Mouse (Mus musculus) left cerebral cortex, postnatal 10 days (tissue): ENCODE data around the gene Myo9b. TPM values are rescaled to one million over a fixed set of nuclear protein-coding genes. Genes with fewer than 3 reads are reported as not detected.
"Not testable (repeated sequence)": the region's sequence is repeated elsewhere in the genome, so short reads cannot be mapped to it uniquely, and the experiment has no call there.

Source experiments
- DNase-seq, 2 experiments: peaks; one replicate each; pipeline ENCODE4 v3.0.0; 2021 to 2022; ENCODE audit warnings: low spot score in 2 of 2, mixed read lengths in 1 of 2; ENCODE audit errors: extremely low spot score in 1 of 2
- intact Hi-C: fragments of 180-260 bp; cut with DNase I; formaldehyde crosslinking; loops from one replicate; pipeline ENCODE4 v1.15.1; 2025
- total RNA-seq, 2 experiments: library from RNA; stranded (reverse); gene quantifications; 2 replicates each; pipeline ENCODE4 v1.2.3; 2021

Gene Myo9b
- total RNA-seq, 2 experiments from 2014 or later, result 30.5 to 30.6 TPM

DNA sequence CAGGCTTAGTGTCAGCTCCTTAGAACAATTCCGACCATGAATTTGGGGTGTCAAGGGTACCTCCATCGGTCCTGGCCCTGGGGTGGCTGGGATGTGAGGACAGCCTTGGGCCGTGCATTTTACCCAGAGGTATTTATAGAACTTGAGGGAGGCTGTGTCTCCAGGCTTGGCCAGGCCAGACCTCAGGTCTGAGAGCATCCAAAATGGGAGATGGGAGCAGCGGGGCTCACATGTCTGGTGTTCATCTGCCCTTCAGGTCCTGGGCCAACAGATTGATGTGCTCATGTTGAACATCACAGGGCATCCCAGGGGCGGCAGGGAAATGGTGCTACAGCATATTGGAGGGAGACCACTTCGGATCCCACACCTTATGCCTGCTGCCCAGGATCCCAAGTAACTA is 18.8 kb downstream of the Myo9b start:
- no peak for DNase-seq
- intact Hi-C loops, result no loop called here

DNA sequence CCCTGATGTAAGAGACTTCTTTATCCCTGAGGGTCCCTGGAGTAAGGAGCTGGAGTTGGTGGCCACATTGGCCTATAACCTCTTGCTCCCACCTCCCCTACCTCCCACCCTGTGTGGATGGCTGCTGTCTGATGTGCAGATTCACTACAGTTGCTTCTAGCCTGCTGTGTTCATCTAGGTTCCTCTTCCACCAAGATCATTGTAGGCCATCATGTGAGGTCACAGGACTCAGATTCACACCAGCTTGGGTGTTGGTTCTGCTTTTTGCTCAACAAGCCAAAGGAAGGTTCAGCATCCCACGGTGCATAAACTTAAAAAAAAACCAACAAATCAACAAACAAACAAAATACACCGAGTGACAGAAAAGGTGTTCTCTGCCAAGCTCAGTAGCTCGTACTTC is 21.4 kb downstream of the Myo9b start:
- DNase-seq, intact Hi-C loops: not testable (repeated sequence)

DNA sequence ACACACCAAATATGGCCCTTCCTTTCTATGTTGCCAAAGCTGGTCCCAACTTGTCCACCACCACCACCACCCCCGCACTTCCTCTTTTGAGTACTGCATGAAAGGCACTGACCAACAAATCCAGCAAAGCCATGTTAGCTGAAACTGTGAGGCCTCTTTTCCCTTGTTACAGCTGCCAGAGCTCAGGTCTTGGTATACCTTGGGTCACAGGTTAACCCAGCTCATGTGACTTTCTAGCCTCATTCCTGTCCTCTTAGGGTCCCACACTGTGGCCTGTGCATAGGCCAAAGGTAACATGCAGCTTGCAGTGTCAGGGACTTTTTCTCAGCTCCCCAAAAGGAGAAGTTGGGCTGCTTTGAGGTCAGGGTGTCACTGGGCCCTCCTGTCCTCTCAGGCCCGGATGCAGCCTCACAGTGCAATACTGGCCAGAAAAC is 23.7 kb downstream of the Myo9b start:
- intact Hi-C loops, result no loop called here
- DNase-seq, result no peak

DNA sequence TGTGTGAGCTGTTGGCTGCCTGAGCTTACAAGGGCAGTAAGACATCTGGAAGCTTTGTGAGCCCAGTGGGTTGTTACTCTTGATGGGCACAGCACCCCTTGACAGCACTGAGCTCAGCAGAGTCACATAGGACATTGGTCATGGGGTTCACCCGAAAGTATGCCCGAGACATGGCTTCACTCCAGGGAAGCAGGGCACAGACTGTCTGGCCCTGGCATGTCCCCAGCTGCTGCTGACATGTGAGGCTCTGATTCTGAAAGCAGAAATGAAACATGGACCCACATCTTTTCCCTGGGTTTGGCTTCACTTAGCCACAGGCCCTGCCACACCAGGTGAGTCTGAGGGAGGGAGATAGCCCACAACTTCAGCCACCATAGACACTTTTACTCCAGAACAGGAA is 24.3 kb downstream of the Myo9b start:
- intact Hi-C loops, result no loop called here

GRCm38 (mm10) chr8:71297439-71297838 is 24.9 kb downstream of the Myo9b start:
- intact Hi-C loops, result no loop called here
- DNase-seq, result no peak

More for the DNA sequence above, 24.3 kb downstream of the Myo9b start:
- DNase-seq, result no peak

- no peak for DNase-seq
- intact Hi-C loops, result no loop called here
These were observed 27.2 kb downstream of the Myo9b start for GRCm38 (mm10) chr8:71299716-71300115.

- DNase-seq, result no peak
- intact Hi-C loops, result no loop called here
These were observed 30.3 kb downstream of the Myo9b start for GRCm38 (mm10) chr8:71302788-71303187.

DNA sequence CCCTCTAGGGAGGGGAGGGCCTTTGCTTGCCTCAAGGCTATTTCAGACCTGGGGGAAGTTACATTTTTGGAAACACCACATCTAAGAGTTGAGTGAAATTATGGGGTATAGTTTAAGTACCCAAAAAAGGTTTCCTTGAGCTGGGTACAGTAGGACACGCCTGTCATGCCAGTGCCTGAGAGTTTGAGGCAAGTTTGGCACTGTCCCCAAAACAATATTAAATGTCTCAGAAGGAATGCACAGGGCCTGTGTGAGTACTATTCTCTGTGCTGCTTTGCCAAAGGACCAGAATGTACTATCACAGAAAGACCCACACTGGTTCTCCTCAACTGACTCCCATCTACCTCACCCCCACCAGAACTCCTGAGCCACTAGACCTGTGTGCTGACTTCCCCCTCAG is 31.1 kb downstream of the Myo9b start:
- no peak for DNase-seq
- intact Hi-C loops, result no loop called here

GRCm38 (mm10) chr8:71305988-71306387 is 33.5 kb downstream of the Myo9b start:
- no peak for DNase-seq
- intact Hi-C loops, result no loop called here

DNA sequence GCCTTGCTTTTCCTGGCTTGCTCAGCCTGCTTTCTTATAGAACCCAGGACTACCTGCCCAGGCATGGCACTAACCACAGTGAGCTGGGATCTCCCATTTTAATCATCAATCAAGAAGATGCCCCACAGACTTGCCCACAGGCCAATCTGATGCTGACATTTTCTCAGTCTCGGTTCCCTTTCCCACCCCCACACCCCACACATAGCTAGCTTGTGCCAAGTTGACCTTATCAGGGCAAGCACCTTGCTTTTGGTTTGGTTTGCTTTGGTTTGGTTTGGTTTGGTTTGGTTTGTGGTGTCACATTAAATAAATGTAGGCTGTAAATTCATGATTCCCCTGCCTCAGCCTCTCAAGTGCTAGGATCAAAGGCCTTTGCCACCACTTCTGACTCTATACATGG is 34.9 kb downstream of the Myo9b start:
- DNase-seq, result no peak
- intact Hi-C loops, result no loop called here

DNA sequence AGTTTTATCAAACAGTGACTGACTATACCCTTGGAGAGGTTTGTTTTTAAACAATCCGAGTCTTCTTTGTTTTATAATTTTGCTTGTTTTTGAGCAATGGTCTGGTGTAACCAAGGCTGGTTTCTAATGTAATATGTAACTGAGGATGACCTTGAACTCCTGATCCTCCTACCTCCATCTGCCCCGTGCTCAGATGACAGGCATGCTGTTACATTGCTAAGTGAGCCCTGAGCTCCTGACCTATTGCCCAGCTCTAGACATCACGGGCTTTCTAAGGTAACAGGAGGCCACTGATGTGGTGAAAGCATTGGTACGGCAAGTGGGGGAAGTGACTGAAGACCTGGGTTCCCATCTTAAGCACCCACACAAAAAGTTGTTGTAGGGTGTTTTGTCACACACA is 35.4 kb downstream of the Myo9b start:
- intact Hi-C loops, result no loop called here
- no peak for DNase-seq

DNA sequence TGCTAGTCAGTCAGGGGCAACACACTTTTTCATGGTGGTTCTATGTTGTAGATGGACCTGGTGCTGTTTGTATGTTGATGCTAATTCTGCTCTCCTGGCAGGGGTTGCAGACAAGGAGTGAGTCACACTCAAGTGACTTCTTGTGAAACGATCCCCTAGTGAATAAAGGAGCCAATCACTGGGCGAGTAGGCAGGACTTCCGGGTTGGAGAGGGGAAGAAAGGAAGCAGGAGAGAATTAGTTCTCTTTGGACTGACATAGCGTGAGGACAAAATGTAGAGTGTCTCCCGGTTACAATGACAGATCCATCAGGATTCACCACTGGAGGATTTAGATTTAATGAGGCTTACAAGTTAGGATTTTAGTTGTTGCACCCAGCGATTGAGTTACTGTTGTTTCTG is 37.9 kb downstream of the Myo9b start:
- intact Hi-C loops, result no loop called here
- no peak for DNase-seq

DNA sequence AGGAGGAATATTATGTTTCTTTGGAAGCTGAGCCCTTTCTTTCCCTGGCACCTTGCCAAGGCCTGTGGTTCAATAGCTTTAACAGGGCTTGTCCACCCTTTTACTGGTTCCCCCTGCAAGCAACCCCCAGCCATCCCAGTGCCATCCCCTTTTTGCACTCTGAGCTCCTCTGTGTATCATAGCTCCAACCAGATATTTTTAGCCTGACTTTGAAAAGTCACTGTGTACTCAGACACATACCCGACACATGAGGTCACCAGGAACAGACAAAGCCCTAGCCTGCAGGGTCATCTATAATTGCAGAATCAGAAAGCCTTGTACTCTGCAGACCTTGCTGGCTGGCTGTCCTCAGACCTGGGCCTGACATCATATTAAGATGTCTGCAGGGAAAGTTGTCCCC is 40.2 kb downstream of the Myo9b start:
- intact Hi-C loops, result no loop called here
- DNase-seq, result peak in 1 of 2 experiments; percentile 47

DNA sequence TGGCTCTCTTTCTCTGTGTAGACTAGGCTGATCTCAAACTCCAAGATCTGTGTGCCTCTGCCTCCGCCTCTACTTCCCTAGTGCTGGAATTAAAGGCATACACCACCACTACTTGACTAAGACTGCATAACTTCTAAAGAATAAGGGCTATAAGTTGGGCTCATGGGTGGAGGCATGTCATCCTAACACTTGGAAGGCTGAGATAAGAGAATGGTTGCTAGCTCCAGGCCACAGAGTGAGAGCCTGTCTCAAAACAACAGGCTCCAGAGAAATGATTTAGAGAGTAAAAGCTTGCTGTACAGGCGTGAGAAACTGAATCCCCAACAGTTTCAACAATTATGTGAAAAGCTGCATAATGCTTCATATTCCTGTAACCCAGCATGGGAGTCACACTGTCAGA is 41.4 kb downstream of the Myo9b start:
- no peak for DNase-seq
- intact Hi-C loops, result no loop called here

- intact Hi-C loops, result no loop called here
- no peak for DNase-seq
These were observed 43.5 kb downstream of the Myo9b start for GRCm38 (mm10) chr8:71315972-71316371.

GRCm38 (mm10) chr8:71316486-71317031 is 44.0 kb downstream of the Myo9b start:
- intact Hi-C loops, result no loop called here
- DNase-seq, result no peak

DNA sequence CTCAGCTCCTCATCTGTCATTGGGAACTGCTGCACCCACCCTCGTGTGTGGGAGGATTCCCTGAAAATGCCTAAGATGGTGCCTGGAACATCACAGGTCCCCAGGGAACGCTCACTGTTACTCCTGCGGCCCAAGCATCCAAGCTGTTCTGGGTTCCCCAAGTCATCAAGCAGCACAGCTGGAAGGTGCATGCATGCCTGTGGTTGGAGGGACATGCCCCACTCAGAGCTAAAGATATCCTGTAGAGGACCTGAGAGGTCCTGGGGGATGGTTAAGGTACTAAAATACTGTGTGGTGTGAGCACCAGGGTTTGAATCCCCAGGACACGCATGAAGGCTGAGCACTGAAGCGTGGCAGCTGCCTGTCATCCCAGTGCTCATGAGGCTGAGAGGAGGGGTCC is 46.1 kb downstream of the Myo9b start:
- intact Hi-C loops, DNase-seq: not testable (repeated sequence)

DNA sequence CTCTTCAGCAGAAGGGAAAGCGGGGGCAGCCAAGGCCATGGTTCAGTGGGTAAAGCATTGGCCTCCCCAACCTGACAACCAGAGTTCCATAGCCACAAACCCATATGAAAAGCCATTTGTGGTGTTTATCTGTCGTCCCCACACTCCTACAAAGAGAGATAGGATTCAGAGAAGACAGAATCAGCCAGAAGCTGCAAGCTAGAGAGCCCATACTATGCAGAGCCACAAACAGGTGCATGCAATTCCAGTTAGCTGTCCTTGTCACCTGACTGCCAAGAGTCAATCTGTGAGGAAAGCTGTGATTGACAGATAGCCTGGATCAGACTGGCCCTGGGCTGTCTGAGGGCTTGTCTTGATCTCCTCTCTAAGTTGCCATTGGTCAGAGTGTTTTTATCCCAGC is 47.2 kb downstream of the Myo9b start:
- intact Hi-C loops, DNase-seq: not testable (repeated sequence)

GRCm38 (mm10) chr8:71322939-71323338 is 50.4 kb downstream of the Myo9b start:
- intact Hi-C loops, result no loop called here

GRCm38 (mm10) chr8:71324848-71325247 is 52.3 kb downstream of the Myo9b start:
- intact Hi-C loops, result no loop called here
- no peak for DNase-seq

More at GRCm38 (mm10) chr8:71322939-71323338, 50.4 kb downstream of the Myo9b start:
- no peak for DNase-seq

- DNase-seq, intact Hi-C loops: not testable (repeated sequence)
These were observed 65.3 kb downstream of the Myo9b start for GRCm38 (mm10) chr8:71337834-71338233.
